ENCODE assay signal across 8 mouse cellular contexts in the genomic region with DNA sequence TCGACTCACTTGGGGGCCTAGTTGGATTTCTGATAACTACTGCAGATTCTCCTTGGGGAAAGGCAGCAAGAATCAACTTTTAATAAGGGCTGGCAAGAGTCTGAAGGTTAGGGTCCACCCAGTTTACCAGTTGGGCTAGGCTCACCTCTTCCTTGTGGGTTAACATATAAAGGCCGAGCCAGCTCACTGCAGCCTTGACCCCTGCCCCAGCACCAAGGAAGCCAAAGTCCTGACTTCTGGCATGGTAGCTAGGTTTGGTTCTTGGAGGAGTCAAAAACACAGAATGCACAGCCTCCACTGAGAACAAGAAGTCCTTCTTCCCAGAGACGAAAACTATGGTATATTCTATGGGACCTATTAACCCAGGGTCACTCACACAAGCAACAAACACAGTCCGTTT. TPM values are rescaled to one million over a fixed set of nuclear protein-coding genes. Genes with fewer than 3 reads are reported as not detected.
A peak's percentile ranks its signal among the peaks of the same experiment; 100 is the strongest.
DNase-seq lines count a peak whose midpoint lies in the region; ATAC-seq and TF ChIP-seq lines count a peak whose summit lies in the region.

No protein-coding gene starts in this region.

- TF ChIP-seq CTCF in heart, postnatal 0 days (IDR thresholded peaks at IDR 0.05; ENCODE audit: low read depth) = no peak
- no peak for TF ChIP-seq CTCF in MEL (IDR thresholded peaks at IDR 0.05 in 2 of 3, conservative IDR thresholded peaks at IDR 0.05 in 1 of 3; ENCODE audit: control insufficient read depth in 1 of 3, insufficient read depth in 1 of 3, low read depth in 2 of 3, low read length in 3 of 3, poor library complexity in 1 of 3, severe bottlenecking in 1 of 3)

- 60% methylated on average over 4 of the region's 4 CpGs for WGBS in heart, postnatal 0 days
- 42% methylated on average over 4 of the region's 4 CpGs for WGBS in intestine, embryonic 16.5 days
- WGBS in liver, embryonic 11.5 days = 57% methylated on average over 4 of the region's 4 CpGs

- peak overlapping the region; percentile 80; the same call in 1 of the 2 replicates for H3K27ac ChIP-seq in heart, postnatal 0 days (ENCODE audit: low read depth)
- no peak overlapping the region for H3K27ac ChIP-seq in MEL (ENCODE audit: control insufficient read depth, low read depth, low read length)
- peak overlapping the region; percentile 98 for H3K27ac ChIP-seq in intestine, embryonic 16.5 days (ENCODE audit: low read length)
- no peak overlapping the region for H3K27ac ChIP-seq in liver, embryonic 11.5 days (ENCODE audit: low read depth, low read length)

- TF ChIP-seq RAD21 in MEL (IDR thresholded peaks at IDR 0.05; ENCODE audit: low read depth, low read length) = no peak

- H3K9ac ChIP-seq in heart, postnatal 0 days (replicated peaks; ENCODE audit: low read depth, low read length) = peak overlapping the region; percentile 81; the same call in 1 of the 2 replicates
- H3K9ac ChIP-seq in MEL (ENCODE audit: control insufficient read depth, low read depth, low read length, poor library complexity, severe bottlenecking) = peak overlapping the region; percentile 85
- peak overlapping the region; percentile 90; the same call in 1 of the 2 replicates for H3K9ac ChIP-seq in intestine, embryonic 16.5 days (ENCODE audit: low read depth, low read length)
- H3K9ac ChIP-seq in liver, embryonic 11.5 days (ENCODE audit: low read depth, low read length) = no peak overlapping the region

- no peak for TF ChIP-seq POLR2A in MEL (IDR thresholded peaks at IDR 0.05; ENCODE audit: control insufficient read depth in 1 of 2, insufficient read depth in 1 of 2, low read depth in 1 of 2, low read length in 2 of 2, poor library complexity in 1 of 2)

- peaks cover 2% of the 10 kb centered on the region; the same call in 1 of the 2 replicates for H3K79me2 ChIP-seq in MEL (ENCODE audit: control insufficient read depth, insufficient read depth, low read length, poor library complexity)

- no peak overlapping the region for H3K4me2 ChIP-seq in heart, postnatal 0 days (ENCODE audit: low read depth, low read length)
- H3K4me2 ChIP-seq in intestine, embryonic 16.5 days (ENCODE audit: low read depth, low read length) = peak overlapping the region; percentile 93
- H3K4me2 ChIP-seq in liver, embryonic 11.5 days = peak overlapping the region; percentile 100

- peaks cover 24% of the 10 kb centered on the region for H3K4me1 ChIP-seq in heart, postnatal 0 days (ENCODE audit: control insufficient read depth, insufficient read depth)
- H3K4me1 ChIP-seq in MEL (ENCODE audit: control insufficient read depth in 1 of 2, insufficient read depth in 2 of 2, low read length in 2 of 2) = peaks cover 0 to 9% of the 10 kb centered on the region in 2 experiments; a peak in 2 of 4 replicates
- H3K4me1 ChIP-seq in intestine, embryonic 16.5 days (ENCODE audit: control insufficient read depth, insufficient read depth, low read length) = peaks cover 17% of the 10 kb centered on the region
- peaks cover 13% of the 10 kb centered on the region for H3K4me1 ChIP-seq in liver, embryonic 11.5 days (replicated peaks; ENCODE audit: control insufficient read depth, insufficient read depth, low read length)

- no peaks in the 10 kb centered on the region for H3K9me3 ChIP-seq in heart, postnatal 0 days (replicated peaks; ENCODE audit: control insufficient read depth, low read length)
- H3K9me3 ChIP-seq in MEL (replicated peaks; ENCODE audit: insufficient read depth, low read length) = no peaks in the 10 kb centered on the region
- H3K9me3 ChIP-seq in intestine, embryonic 16.5 days (ENCODE audit: control insufficient read depth, low read length) = no peaks in the 10 kb centered on the region
- H3K9me3 ChIP-seq in liver, embryonic 11.5 days (ENCODE audit: control insufficient read depth, low read length) = no peaks in the 10 kb centered on the region

- ATAC-seq in heart, postnatal 0 days (ENCODE audit: insufficient read depth, low read depth) = no peak
- ATAC-seq in intestine, embryonic 16.5 days = peak; percentile 45
- ATAC-seq in liver, embryonic 11.5 days (replicated peaks; ENCODE audit: low FRiP score) = no peak

- H3K36me3 ChIP-seq in heart, postnatal 0 days (replicated peaks; ENCODE audit: control insufficient read depth, insufficient read depth, low read length) = peaks cover 32% of the 10 kb centered on the region
- peaks cover 7 to 14% of the 10 kb centered on the region in 2 experiments for H3K36me3 ChIP-seq in MEL (ENCODE audit: control insufficient read depth in 1 of 2, insufficient read depth in 2 of 2, low read length in 2 of 2)
- no peaks in the 10 kb centered on the region; the same call in 1 of the 2 replicates for H3K36me3 ChIP-seq in intestine, embryonic 16.5 days (ENCODE audit: control insufficient read depth, insufficient read depth, low read length)
- peaks cover 18% of the 10 kb centered on the region for H3K36me3 ChIP-seq in liver, embryonic 11.5 days (ENCODE audit: control insufficient read depth, insufficient read depth, low read length)

- H3K4me3 ChIP-seq in heart, postnatal 0 days (ENCODE audit: low read depth, low read length) = no peak overlapping the region
- peak overlapping the region in 1 of 2 experiments; percentile 63; a peak in 2 of 4 replicates for H3K4me3 ChIP-seq in MEL (ENCODE audit: control insufficient read depth in 1 of 2, insufficient read depth in 1 of 2, low read depth in 2 of 2, low read length in 2 of 2)
- H3K4me3 ChIP-seq in intestine, embryonic 16.5 days (ENCODE audit: low read length) = peak overlapping the region; percentile 72
- H3K4me3 ChIP-seq in liver, embryonic 11.5 days (ENCODE audit: low read depth, low read length) = no peak overlapping the region; the same call in 1 of the 2 replicates

- DNase-seq in heart, postnatal 0 days (ENCODE audit: low spot score) = no peak
- DNase-seq in heart, adult 18-20 months = no peak
- DNase-seq in MEL (ENCODE audit: low read depth, low spot score) = no peak
- DNase-seq in liver, embryonic 11.5 days (ENCODE audit: low spot score) = no peak
- DNase-seq in natural killer cell, adult 2 months (ENCODE audit: low spot score in 2 of 2) = no peak
- no peak for DNase-seq in ovary, postnatal 10 days (ENCODE audit: low spot score)
- no peak for DNase-seq in urinary bladder, adult 18-20 months (ENCODE audit: low spot score in 2 of 2)

- no peaks in the 10 kb centered on the region for H3K27me3 ChIP-seq in heart, postnatal 0 days (ENCODE audit: control insufficient read depth, insufficient read depth, low read length)
- H3K27me3 ChIP-seq in MEL (ENCODE audit: control insufficient read depth in 1 of 2, insufficient read depth in 2 of 2, low read length in 2 of 2) = no peaks in the 10 kb centered on the region
- no peaks in the 10 kb centered on the region for H3K27me3 ChIP-seq in intestine, embryonic 16.5 days (replicated peaks; ENCODE audit: control insufficient read depth, insufficient read depth, low read length)
- H3K27me3 ChIP-seq in liver, embryonic 11.5 days (replicated peaks; ENCODE audit: control insufficient read depth, insufficient read depth, low read length) = no peaks in the 10 kb centered on the region

- no peak for TF ChIP-seq EP300 in heart, postnatal 0 days (IDR thresholded peaks at IDR 0.05; ENCODE audit: low read depth)
- TF ChIP-seq EP300 in MEL (IDR thresholded peaks at IDR 0.05; ENCODE audit: low read depth in 1 of 2, low read length in 2 of 2) = no peak

TF ChIP-seq in MEL, 35 proteins besides CTCF, POLR2A, EP300 and RAD21 (continues in another document):
- no peak for TF ChIP-seq NELFE (IDR thresholded peaks at IDR 0.05; ENCODE audit: low read depth, low read length)

RNA-seq across cellular contexts. Expression of a gene that starts 0.4 kb away (rescaled TPM):
- total RNA-seq in heart, postnatal 0 days (2014; rRNA removed; ENCODE audit: low replicate concordance) = 2.6 TPM in 1 of 2 replicates, not detected in the other
- polyA plus RNA-seq in heart, postnatal 0 days (2015; fragmentation: Nextera tagmentation; extraction: Ambion mirVana) = 2.2 and 2.6 TPM in 2 replicates
- 1 to 10 TPM; 1.3 to 2.4 TPM for total RNA-seq in heart, adult 18-20 months (2021)
- total RNA-seq in MEL (2012; rRNA removed) = 0.31 and 0.56 TPM in 2 replicates
- polyA plus RNA-seq in MEL (2012; ENCODE audit: insufficient read depth in 1 of 2, insufficient read length in 2 of 2, low read depth in 1 of 2, low replicate concordance in 2 of 2, missing spikeins in 1 of 2) = 1 to 10 TPM in 1 of 2 experiments, not detected in 1; 1.3 TPM
- polyA plus RNA-seq in intestine, embryonic 16.5 days (2015; fragmentation: Nextera tagmentation; extraction: Ambion mirVana) = 13.2 and 13.9 TPM in 2 replicates
- polyA plus RNA-seq in liver, embryonic 11.5 days (2014; fragmentation: Nextera tagmentation; extraction: Ambion mirVana) = 2.3 TPM in 2 replicates

RNA-seq across cellular contexts. Expression of a gene that starts 16.1 kb away (rescaled TPM):
- total RNA-seq in heart, postnatal 0 days (2014; rRNA removed; ENCODE audit: low replicate concordance) = 53.1 and 69.1 TPM in 2 replicates
- 26.8 and 28.5 TPM in 2 replicates for polyA plus RNA-seq in heart, postnatal 0 days (2015; fragmentation: Nextera tagmentation; extraction: Ambion mirVana)
- total RNA-seq in heart, adult 18-20 months (2021) = 1 to 10 TPM; 8.8 to 9.5 TPM
- total RNA-seq in MEL (2012; rRNA removed) = 9.3 and 9.6 TPM in 2 replicates
- 10 to 100 TPM in 1 of 2 experiments, not detected in 1; 12.2 TPM for polyA plus RNA-seq in MEL (2012; ENCODE audit: insufficient read depth in 1 of 2, insufficient read length in 2 of 2, low read depth in 1 of 2, low replicate concordance in 2 of 2, missing spikeins in 1 of 2)
- 34.7 and 35.4 TPM in 2 replicates for polyA plus RNA-seq in intestine, embryonic 16.5 days (2015; fragmentation: Nextera tagmentation; extraction: Ambion mirVana)
- 25.3 and 28.1 TPM in 2 replicates for polyA plus RNA-seq in liver, embryonic 11.5 days (2014; fragmentation: Nextera tagmentation; extraction: Ambion mirVana)

RNA-seq across cellular contexts. Expression of a gene that starts 38.9 kb away (rescaled TPM):
- 84.1 and 121 TPM in 2 replicates for total RNA-seq in heart, postnatal 0 days (2014; rRNA removed; ENCODE audit: low replicate concordance)
- 86.1 and 96.7 TPM in 2 replicates for polyA plus RNA-seq in heart, postnatal 0 days (2015; fragmentation: Nextera tagmentation; extraction: Ambion mirVana)
- total RNA-seq in heart, adult 18-20 months (2021) = 100 to 1,000 TPM in 1 of 2 experiments, 10 to 100 TPM in 1; 86.5 to 116 TPM
- 158 and 177 TPM in 2 replicates for total RNA-seq in MEL (2012; rRNA removed)
- polyA plus RNA-seq in MEL (2012; ENCODE audit: insufficient read depth in 1 of 2, insufficient read length in 2 of 2, low read depth in 1 of 2, low replicate concordance in 2 of 2, missing spikeins in 1 of 2) = 100 to 1,000 TPM; 310 to 471 TPM
- polyA plus RNA-seq in intestine, embryonic 16.5 days (2015; fragmentation: Nextera tagmentation; extraction: Ambion mirVana) = 132 and 141 TPM in 2 replicates
- polyA plus RNA-seq in liver, embryonic 11.5 days (2014; fragmentation: Nextera tagmentation; extraction: Ambion mirVana) = 199 and 207 TPM in 2 replicates

RNA-seq across cellular contexts. Expression of a gene that starts 59.9 kb away (rescaled TPM):
- 19.9 and 22.8 TPM in 2 replicates for total RNA-seq in heart, postnatal 0 days (2014; rRNA removed; ENCODE audit: low replicate concordance)
- polyA plus RNA-seq in heart, postnatal 0 days (2015; fragmentation: Nextera tagmentation; extraction: Ambion mirVana) = 14.2 and 17.3 TPM in 2 replicates
- total RNA-seq in heart, adult 18-20 months (2021) = 10 to 100 TPM; 41.4 to 52.6 TPM
- total RNA-seq in MEL (2012; rRNA removed) = 16.8 and 30.4 TPM in 2 replicates
- 100 to 1,000 TPM in 1 of 2 experiments, 10 to 100 TPM in 1; 79.4 to 270 TPM for polyA plus RNA-seq in MEL (2012; ENCODE audit: insufficient read depth in 1 of 2, insufficient read length in 2 of 2, low read depth in 1 of 2, low replicate concordance in 2 of 2, missing spikeins in 1 of 2)
- polyA plus RNA-seq in intestine, embryonic 16.5 days (2015; fragmentation: Nextera tagmentation; extraction: Ambion mirVana) = 26.1 and 28.5 TPM in 2 replicates
- polyA plus RNA-seq in liver, embryonic 11.5 days (2014; fragmentation: Nextera tagmentation; extraction: Ambion mirVana) = 24.4 and 26.7 TPM in 2 replicates

Comparison
In these comparisons a context has a peak if more than half of its experiments do, and no peak if none do; other contexts are left out.
1. H3K27ac ChIP-seq: peak in heart, postnatal 0 days (single experiment) and intestine, embryonic 16.5 days (single experiment); none in MEL (single experiment) and liver, embryonic 11.5 days (single experiment).